Mouse (Mus musculus) left cerebral cortex, adult 8-10 months (tissue): ENCODE results near the gene Nxph4. TPM values are rescaled to one million over a fixed set of nuclear protein-coding genes. Genes with fewer than 3 reads are reported as not detected.

Experiments used
- DNase-seq, 2 experiments: peaks; one replicate each; pipeline ENCODE4 v3.0.0; 2022; ENCODE audit warnings: low spot score in 2 of 2
- total RNA-seq, 4 experiments: library from RNA; stranded (reverse); gene quantifications; 2 replicates each; pipeline ENCODE4 v1.2.4; 2022

The Nxph4 gene
- total RNA-seq, 4 experiments from 2014 or later: 6.6 to 9.7 (median 8.4) TPM

DNA sequence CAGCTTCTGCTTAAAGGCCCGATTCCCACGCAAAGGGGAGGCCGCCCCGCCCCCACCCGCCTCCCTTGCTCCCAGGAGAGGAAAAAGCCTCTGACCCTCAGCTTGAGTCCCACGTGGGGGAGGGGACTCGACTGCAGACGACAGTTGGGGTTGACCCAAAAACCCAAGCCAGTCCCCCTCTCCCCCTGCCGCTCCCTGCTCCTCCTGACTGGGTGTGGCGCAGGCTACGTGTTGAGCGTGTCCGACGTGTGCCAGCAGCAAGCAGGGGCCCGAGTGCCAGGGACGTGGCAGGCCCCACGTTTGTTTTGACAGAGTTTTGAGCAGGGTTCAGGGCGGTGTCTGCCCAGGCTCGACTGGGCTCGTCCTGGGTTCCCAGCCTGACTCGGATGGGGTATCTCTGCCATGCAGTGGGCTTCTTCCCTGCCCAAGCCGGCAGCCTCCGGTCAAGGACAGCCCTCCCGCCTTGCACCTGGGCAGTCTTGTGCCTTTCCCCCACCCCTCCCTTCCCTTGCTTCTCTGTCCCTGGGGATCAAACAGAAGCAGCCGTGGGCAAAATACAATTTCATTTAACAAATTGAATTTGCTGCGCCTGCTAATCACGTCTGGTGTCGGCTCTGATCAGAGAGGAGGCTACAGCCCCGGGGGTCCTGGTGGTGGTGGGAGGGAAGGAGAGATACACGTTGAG, 17.6 kb downstream of the Nxph4 start:
- DNase-seq: no peak

DNA sequence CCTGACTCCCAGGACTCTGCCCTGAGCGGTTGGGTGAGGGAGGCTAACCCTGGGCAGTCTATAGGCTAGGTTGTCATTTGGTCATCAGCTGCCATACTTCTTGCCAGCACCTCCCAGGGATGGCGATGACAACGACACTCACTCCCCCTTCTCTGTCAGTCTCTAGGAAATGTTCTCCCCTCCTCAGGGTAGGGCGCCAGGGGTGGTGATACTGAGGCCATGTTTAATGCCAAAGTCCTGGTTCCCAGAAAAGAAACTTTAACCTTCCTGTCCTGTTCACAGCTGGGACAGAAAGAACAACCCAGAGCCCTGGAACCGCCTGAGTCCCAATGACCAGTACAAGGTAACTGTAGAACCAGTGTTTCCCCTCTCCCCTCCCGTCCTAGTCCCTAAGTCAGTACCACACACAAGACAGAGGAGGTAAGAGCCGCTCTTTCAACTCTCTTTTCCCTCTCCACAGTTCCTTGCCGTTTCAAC, 18.3 kb downstream of the Nxph4 start:
- no peak for DNase-seq

DNA sequence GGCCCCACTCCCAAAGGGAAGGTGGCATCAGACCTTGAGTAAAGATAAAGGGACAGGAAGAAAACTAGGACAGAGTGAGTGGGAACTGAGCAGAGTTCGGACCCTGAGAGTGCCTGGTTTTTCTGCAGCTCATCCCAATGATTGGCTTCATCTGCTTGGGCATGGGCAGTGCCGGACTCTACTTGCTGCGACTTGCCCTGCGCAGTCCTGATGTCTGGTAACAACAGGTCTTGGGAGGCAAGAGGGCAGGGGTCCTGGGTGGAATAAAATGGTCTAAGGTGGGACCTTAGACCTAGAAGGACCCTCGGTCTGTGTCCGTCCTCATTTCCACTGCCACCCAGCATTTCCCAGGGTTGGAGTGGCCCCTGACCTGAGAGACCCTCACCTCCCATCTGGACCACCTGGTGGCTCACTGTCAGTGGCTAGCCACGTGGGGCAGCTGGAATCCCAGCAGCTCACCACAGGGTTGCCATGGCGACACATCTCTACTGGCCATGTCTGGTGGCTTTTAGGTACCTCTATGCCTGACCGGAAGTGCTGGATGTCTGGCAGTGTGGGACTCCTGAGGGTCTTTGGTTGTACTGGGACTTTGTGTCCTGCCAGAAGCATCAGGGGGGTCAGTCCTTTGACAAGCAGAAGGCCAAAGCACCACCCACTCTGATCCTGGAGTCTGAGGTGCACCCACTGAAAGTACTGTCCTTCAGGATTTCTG, 18.9 kb downstream of the Nxph4 start:
- DNase-seq: no peak

DNA sequence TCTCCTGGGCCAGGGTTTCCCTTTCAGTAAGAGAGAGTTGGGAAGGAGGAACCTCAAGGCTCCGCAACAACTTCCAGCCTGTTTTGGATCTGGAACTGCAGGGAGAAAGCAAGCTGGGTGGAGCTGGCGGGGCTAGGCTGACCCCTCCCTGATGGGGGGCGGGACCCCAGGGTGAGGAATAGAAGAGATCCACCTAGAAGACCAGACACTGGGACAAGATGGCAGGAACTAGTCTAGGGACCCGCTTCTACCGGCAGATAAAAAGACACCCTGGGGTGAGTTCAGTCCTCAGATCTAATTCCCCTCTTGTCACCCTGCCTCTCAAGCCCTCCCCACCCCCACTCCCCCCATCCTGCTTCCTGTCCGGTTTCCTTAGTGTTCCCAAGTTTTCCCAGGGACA, 19.6 kb downstream of the Nxph4 start, which contains the start of gene Ndufa4l2:
Gene Ndufa4l2, plus strand, starts transcription at position 204 of the 400 bp plus-strand sequence.
- no peak for DNase-seq

DNA sequence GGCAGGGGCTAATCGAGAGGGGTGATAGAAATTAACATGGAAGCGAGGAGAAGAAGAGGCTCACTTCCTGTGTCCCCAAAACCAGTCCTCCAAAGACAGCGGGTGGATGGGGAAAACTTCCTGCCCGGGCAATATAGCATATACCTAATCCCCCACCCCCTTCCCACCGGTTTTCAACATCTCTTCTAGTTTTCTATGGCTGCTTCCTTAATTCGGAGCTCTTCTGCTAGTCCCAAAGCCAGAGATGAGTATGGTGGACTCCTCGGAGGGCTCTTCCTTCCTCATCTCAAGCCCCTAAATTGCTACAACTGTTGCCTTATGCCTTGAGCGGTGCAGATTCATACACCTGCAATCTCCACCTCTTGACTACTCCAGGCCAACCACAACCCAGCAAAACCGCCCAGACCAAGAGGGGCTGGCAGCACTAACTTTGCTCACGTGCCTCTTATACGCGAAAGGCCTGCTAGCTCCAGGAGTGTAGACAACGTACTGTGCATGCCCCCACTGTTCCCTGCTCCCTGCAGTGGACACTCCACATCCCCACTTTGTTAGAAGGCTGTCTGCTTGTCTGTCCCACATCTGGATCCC, 20.2 kb downstream of the Nxph4 start:
- DNase-seq: no peak

DNA sequence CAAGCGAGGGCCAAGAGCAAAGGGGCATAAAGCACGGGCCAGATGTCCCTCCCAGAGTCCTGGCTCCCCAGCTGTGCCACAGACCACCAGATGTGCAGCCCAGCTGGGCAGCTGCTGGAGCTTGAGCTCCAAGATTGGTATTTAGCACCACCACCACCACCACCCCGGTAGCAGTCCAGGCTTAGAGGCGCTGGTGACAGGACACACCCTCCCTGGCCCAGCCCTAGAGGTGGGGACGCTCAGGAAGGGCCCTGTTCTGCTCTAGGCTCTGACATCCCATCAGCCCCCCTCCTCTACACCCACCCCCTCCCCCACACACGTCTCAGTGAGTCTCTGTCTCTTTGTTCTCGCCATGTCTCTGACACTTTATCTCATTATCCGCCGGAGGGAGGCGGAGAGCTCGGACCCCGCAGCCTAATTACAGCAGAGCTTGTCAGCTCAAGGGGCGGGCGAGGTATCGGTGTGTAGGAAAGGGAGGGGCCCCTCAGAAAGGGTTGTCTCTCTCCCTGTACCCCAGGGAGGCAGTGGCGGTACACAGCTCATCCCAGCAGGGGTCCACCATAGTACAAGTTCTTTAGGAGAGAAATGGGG, 20.8 kb downstream of the Nxph4 start:
- DNase-seq: no peak

DNA sequence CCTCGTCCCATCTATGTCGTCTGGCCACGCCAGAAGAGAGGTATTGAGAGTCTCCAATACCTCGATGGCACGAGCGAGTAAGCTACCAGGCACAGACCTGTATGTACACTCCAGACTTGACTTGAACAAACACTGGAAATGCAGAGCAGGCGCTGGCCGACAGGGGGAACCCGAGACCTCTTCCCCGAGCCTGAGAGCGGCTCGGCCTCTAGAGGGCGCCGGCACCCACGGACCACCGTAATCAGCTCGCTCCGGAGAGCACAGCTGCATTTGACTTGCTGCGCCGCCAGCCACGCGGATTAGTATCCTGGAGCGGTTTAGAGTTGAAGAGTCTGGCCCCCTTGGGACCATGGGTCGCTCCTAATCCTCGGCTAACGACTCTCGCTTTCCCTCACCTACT, 21.5 kb downstream of the Nxph4 start:
- DNase-seq: peak; percentile 87 to 98

DNA sequence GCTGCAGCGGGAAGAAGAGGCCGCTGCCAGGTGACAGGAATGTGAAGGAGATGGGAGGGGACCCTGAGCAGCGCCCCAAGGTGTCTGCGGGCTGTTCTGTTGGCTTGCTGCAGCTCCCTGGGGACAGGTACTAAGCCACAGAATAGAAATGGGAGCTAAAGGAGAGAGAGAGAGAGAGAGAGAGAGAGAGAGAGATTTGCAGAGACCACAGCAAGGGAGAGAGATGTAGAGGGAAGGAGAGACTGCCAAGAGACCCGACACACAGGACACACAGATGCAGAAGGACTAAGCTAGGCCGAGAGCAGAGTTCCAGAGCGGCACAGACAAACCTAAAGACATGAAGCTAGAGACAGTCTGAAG, 22.1 kb downstream of the Nxph4 start:
- no peak for DNase-seq

DNA sequence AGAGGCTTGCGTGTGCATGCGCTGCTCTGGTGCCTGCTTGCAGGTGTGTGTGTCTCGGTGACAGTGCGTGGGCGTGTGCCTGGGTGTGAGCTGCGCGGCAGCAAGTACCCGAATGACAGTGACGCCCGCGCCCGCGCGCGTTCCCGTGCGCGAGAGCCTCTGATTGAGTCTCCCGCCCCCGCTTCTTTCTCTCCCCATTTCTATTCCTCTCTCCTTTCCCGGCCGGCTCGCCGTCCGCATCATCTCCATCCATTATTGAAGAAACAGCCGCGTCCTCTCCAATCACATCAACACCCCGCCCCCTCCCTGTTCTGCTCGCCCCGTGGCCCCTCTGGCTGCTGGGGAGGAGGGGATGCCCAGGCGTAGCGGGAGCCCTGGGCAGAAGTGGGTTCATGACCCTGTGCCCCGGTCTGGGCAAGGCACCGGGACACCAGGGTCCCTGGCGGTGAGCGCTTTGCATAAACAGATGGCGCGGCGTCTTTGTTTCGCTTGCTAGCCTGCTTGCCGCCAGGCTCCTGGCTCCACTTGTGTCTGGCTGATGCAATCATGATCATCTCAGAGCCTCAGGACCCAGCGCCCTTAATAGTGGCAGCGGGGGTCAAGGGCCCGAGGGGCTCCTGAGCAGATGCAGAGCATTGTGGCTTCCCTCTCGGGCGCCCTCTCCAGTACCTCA, 22.6 kb downstream of the Nxph4 start:
- peak; percentile 62 to 97 for DNase-seq

DNA sequence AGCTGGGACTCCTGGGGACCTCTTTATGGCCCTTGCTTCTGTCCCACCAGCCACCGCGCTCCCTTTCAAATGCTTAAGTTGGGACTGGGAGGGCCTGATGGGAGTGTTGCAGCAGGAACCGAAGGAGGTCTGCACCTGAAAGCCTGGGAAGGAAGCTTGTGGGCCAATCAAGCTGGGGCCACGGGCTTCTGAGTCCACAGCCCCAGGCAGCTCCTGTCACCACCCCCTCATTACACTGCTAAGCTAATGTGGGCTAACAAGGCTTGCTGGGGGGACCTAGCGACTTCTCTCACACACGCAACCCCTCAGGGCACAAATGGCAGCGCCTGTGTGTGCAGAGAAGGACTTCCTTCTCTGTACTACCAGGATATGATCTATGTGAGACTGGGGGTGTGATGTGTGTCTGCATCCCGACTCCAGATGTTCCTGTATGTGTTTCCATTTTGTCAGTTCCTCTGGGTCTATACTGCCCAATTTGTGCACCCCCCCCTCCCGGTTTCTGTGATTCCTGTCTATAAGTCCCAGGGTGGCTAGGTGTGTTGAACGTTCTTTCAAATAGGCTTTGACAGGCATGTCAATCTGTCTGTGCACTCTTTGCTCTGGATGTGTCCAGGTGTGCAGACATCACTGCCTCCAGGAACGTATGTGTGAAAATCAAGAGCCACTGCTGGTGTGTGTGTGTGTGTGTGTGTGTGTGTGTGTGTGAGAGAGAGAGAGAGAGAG, 23.3 kb downstream of the Nxph4 start:
- no peak for DNase-seq

DNA sequence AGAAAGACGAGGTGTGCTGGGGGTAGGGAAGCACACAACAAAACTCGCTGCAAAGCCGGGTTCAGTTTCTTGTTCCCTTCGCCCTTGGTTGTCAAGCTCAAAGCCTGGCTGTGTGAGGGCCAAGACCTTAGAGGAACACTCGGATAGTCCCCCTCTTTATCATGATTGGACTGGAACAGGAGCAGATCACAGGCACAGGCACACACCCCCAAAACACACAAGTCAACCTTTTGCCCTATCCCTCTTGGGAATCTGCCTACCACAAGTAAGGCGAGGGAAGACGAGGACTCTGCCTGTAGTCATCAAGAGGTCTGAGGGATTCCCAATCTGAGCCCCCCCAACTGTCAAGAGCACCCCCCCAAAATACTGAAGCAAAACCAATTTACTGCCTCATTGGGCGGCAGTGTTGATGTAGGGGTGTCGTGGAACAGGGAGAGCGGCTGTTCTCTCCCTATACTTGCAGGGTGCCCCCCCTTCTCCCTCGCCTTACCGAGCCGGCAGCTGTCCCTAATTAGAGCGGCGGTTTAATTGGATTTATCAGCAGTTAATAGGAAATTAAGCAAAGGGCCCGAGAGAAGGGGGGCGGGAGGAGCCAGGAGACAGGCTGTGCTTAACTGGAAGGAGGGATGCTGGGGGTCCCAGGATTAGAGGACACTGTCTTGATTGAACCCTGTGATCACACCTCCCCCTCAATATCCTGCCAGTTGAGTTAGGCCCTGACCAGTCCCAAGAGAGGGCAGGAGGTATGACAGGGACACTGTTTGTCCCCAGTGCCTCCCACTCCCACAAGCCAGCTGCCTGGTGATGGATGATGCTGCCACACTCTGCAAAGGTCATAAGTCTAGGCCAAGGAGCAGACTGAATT, 24.3 kb downstream of the Nxph4 start:
- no peak for DNase-seq

DNA sequence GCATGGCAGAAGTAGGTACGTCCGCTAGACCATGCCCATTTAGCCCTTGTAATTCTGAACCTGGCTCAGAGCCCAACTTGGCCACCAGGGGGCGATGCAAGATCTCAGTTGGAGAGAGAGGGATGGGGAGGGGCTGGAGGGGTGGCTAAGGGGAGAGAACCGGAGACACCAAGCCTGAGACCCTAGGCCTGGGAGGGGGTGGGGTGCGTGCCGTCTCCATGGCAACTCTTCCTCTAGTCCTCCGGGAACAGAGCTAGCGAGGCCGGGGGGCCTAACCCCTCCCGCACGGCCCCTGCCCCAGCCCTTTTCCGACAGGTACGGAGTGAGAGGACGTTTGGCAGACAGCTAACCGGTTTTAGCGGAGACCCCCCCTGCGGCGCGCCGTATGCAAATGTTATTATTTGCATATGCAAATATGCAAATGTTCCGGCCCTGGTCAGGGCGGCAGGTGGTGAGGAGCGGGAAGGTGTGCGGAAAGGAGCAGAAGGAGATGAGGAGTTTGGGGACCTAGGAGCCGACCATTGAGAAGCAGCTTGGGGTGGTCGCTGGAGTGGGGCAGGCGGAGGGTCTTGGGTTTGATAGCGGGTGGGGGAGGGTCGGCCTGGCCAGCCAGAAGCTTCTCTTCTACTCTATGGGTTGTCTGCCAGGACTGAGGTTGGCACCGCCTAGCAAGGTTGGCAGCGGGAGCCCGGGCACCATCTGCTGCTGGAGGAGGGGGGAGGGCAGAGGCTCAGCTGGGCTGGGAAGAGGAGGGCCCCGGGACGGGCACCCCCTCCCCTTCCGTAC, 25.1 kb downstream of the Nxph4 start:
- DNase-seq: peak; percentile 71 to 81

DNA sequence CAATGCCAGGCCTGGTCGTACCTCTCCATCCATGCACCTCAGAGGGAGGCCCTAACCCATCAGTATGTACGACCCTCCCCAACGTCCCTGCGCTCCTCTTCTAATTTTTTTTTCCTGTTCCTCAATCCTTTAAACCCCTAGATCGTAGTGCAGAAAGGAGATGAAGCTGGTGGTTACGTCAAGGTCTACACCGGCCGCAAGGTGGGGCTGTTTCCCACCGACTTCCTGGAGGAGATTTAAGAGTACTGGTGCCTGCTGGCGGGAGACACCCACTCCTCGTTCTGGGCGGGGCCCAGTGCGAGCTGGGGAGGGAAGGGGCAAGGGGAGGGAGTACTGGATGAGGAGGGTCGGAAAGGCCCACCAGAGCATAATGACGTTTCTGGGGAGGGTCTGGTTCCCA, 26.1 kb downstream of the Nxph4 start:
- peak; percentile 64 to 72 for DNase-seq

DNA sequence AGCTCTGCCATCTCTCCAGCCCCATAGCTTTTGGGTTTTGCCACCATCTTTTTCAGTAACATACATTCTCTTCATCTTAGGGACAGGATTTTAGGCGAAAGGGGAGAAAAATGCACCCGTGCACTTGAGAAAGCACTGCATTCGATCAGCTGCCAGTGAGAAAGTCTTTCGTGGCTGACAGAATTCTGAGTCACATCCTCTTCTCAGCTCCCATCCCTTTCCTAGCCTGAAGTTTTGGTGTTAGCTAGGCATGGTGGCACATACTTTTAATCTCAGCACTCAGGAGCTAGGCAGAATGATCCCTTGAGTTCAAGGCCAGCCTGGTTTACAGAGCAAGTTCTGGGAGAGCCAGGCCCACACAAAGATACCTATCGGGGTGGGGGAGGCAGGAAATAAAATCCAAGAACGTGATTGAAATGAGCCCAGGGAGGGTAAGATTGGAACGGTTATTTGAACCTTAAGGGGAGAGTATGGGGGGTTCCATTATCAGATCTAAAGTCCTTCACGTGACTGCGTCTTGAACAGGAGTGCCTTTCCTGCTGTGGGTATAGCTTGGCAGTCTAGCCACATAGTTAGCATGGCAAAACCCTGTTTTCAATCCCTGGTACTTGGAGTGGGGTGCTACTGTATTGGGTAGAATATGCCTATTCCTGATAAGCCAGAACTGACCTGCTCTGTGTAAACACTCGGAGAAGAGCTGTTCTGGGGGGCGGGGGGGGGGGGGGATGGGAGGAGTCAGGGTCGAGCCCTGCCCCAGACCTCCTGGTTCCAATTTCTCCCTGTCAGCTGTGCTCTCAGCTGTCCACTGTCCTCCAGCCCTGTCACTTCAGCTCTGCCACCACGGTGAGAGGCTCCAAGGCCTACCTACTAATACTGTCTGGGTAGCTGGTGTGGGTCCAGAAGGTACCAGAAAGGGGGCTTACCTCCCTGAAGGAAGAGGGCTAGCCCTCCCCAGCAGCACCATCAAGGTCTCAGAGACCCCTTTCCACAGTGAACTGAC, 33.2 kb downstream of the Nxph4 start, which contains the start of gene Stac3:
Gene Stac3, plus strand, starts transcription at position 793 of the 1,000 bp plus-strand sequence.
- no peak for DNase-seq

DNA sequence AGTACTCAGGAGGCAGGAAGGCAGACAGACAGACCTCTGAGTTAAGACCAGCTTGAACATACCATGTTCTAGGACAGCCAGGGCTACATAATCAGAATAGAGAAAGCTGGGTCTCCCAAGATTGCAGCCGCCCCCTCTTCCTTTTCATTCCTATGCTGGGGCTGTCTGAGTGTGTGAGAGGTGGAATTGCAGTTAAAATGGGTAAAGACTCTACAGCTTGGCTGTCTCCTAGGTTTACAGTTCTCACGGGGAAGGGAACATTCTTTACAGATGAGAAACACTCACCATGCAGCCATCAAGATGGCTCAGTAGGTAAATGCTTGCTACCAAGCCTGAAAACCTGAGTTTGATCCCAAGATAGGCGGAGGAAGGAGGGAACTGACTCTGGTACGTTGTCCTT, 34.3 kb downstream of the Nxph4 start:
- no peak for DNase-seq

DNA sequence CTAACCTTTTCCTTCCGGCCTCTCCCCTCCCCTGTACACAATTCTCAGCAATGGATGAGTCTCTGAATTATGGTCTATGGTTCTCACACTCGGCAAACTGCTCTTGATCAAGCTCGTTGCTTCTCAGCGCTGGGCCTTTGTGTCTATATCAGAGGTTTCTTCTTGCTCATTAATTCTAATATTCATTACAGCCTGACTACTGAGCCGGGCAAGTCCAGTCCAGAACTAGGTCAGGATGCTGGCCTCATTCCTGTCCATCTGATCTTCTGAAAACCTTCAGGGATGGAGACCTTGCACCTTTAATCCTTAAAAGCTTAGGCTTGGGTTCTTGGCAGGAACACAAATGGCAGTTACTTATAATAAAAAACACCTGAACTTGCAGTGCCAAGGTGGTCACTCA, 34.8 kb downstream of the Nxph4 start:
- no peak for DNase-seq

DNA sequence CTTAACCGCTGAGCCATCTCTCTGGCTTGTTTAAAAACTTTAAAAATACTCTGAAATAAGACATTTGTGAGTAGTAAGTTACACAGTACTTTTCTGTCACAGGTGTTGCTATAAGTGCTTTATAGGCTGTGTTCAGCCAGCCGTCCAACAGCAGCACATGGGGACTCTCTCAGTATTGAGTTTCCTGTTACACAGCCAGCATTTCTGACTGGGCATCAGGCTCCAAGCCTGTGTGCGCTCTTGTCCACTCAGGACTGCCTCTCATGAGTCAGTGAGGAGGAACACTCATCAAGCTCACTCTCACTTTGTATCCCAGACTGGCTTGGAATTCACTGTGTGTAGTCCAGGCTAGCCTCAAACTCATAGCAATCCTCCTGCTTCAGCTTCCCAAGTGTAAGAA, 38.2 kb downstream of the Nxph4 start:
- no peak for DNase-seq

DNA sequence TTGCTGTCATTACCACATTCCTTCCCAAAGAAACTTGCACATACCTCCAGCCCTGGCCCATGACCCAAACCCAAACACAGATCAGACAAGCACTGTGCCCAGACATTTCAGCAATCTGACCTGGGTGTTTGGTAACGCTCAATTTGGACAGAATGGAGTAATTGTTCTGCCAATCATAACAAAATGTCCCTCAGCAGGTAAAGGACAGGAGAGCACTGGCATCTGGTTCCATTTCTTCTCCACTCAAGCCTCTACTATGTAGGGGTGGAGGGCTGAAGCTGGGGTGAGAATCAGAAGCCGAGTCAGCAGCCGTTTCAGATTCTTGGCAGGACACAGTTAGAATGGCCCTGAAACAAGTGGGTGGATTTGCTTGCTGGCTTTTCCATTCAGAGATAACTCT, 42.2 kb downstream of the Nxph4 start:
- DNase-seq: no peak
